Mouse (Mus musculus) neutrophil, adult 83 days (primary cell): Measurements from ENCODE around the gene Ece2. TPM values are rescaled to one million over a fixed set of nuclear protein-coding genes. Genes with fewer than 3 reads are reported as not detected.

Source experiments
- total RNA-seq, 2 experiments: library from RNA; stranded (reverse); gene quantifications; one replicate each; pipeline ENCODE4 v1.2.4; 2023

Gene Ece2
- total RNA-seq: under 1 TPM in 1 of 2 experiments, not detected in 1; 0.18 TPM

DNA sequence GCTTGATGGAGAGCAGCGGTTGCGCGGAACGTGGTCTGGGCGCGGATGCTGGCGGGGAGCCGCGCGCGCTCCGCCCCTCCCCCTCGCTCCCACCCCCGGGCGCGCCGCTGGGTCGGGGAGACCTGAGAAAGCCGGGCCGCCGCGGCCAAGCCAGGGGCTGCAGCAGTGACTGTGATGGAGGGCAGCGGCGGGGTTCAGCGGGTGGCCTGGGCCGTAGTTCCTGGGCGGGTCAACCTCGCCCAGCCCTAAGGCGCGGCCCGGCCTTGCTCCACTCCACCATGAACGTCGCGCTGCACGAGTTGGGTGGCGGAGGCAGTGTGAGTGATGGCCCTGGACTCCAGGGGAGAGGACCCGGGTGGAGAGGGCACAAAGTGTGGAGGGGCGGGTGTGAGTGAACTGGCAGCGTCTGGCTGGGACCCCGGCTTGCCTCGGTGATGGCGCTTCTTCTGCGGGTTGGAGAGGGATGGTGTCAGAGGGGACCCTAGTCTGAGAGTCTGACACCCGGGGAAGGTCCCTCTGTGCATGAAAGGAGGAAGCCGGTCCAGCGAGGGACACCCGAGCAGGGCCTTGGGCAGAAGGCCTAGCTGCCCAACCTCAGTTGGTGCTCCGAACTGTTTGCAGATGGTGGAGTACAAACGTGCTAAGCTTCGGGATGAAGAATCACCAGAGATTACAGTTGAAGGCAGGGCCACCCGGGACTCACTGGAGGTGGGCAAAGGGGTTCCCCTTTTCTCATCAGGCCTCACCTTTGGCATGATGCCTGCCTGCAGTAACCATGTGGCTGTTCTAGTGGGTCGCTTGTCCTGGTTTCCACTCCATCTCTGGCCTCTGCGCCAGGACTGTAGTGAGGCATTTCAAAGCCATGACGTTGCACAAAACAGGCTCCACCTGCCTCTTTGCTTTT, at the start of gene Ece2:
Gene Ece2 (plus strand): TSS at position 98 of the 904 bp plus-strand sequence.

DNA sequence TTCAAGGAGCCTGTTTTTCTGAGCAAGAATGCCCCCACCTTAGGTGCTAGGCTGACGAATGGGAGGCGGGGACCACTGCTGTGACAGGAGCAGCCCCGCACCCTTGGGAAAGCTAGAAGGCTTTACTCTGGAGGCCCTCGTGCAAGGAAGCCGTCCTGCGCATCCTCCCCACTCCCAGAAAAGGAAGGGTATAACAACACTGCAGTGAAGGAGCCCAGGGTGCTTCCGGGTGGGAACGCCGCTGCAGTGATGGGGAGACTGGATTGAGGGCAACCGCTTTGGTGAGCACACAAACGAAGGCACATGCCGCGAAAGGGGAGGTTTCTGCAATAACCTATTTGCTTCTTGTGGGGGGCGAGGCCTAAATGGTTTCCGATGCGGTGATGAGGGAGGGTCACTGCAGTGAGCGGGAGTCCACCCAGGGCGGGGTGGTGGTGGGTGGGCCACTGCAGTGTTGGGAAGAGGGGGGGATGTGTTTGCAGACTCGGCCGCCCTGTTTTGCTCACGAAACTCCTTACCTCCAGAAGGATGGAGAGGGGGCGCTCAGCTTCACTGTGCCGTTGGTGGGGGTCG, 40.2 kb upstream of the Ece2 start, which contains the start of gene Vwa5b2:
Gene Vwa5b2 (plus strand): TSS at position 106 of the 573 bp plus-strand sequence.

DNA sequence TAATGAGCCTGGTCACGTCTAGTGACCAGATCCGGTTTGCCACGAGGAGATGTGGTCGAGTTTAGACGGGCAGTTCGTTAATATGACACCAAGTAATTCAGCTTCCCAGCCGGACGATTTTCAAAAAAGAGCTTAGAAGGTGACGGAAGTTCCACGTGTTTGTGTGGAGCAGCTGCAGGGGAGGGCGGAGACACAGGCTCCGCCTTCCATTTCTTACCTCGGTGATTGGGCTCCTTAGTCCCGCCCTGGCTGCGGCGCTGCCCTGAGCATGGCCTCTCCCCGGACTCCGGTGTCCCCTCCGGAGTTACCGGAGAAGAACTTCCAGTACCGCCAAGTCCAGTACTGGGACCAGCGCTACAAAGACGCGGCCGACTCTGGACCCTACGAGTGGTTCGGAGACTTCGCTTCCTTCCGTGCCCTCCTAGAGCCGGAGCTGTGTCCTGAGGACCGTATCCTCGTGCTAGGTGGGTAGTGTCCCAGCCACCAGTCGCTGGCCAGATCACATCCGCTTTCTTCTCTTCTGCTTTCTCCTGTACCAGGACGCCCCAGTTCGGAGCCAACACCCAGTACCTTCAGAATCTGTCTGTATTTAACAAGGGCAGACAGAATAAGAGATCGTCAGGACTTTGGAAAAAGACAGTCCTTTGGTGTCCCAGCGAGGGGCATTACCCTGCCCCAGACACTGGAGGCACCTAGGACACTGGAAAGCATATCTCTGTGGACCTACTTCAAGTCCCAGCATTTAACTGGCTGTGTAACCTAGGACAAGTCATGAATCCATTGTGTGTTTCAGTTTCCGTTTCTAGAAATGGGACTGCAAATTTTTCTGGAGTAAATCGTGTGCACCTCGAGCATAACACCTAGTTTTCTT, 18.0 kb upstream of the Ece2 start, which contains the start of the genes Eef1akmt4, Gm49333 and Alg3:
Gene Eef1akmt4 (plus strand): TSS at position 237 of the 871 bp plus-strand sequence.
Gene Gm49333 (plus strand): TSS at position 254 of the 871 bp plus-strand sequence.
Gene Alg3 (minus strand): TSS at position 379 of the 871 bp plus-strand sequence.

DNA sequence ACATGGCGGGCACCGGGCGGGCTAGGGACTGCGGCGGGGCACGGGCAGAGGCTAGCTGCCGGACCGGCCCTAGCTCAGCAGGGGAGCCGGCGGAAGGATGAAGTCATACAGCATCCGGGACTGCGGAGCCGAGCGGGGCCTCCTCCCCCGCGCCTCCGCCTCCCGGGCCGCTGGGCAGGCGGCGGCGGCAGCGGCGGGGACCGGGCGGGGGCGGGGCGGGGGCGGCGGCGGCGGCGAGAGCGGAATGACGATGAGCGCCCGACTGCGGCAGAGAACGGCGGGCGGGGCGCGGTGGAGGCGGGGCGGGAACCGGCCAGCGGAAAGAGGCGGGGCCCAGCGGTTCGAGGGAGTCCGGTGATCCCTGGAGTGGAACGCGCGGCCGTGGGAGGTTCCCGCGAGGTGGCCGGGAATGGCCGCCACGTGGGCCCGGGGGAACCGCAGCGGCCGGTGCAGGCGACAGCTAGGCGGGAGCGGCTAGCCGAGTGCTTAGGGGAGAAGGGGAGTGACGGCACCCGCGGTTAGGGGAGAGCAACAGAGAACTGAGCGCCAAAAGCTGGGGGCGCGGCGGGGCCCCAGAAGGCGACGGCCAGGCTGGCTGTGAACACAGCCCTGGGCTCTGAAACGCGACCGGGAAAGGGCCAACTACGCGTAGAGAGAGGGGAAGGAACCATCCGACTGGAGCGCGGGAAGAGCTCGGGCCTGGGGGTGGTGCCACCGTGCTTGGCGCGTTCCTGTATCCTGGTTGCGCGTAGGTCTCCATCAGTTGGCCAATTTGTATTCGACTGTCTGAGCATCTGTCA, 8.2 kb upstream of the Ece2 start, which contains the start of gene Camk2n2:
Gene Camk2n2 (minus strand): TSS at position 97 of the 800 bp plus-strand sequence.

DNA sequence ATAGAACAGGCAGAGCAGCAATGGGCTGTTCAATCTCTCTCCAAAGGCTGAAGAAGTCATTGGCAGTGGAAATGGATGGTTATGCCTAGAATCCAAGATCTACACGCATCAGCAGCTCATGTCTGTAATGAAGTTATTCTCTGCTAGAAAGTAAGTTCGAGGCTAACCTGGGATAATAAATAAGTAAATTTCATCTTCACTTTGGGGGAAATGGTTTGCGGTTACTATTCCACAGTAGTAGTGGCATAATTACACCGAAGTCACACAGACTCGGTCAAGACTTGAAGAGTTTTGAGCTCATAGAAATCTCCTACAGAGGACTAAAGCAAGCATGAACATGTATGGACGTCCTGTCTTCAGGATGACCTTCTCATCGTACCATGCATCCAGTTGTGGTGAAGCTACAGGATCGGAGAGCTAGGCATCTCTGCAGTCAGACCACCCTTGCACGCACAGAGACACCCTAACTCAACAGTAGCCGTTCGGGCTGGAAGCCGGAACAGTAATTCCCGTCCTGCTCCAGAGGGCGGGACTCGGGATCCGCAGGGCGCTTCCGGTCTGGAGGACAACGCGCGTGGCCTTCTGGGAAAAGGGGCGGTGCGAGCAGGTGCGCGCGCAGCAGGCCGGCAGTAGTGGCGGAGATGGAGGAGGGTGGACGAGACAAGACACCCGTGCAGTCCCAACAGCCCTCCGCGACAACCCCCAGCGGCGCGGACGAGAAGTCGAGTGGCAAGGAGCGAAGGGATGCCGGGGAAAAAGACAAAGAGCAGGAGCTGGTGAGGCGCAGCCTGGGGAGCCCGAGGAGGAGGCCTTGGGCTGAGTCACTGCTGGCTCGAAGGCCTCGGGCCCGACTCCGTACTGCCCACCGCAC, 21.7 kb downstream of the Ece2 start, which contains the start of gene Psmd2:
Gene Psmd2 (plus strand): TSS at position 577 of the 871 bp plus-strand sequence.

DNA sequence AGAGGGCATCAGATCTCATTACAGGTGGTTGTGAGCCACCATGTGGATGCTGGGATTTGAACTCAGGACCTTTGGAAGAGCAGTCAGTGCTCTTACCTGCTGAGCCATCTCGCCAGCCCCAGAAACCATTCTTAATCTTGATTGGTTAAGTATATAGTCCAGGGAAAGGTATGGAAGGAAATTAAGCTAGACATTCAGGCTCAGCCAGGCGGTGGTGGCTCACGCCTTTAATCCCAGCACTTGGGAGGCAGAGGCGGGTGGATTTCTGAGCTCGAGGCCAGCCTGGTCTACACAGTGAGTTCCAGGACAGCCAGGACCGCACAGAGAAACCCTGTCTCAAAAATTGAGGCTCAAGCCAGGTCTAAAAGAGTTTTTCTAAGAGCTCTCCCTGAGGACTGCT, 38.4 kb downstream of the Ece2 start, which contains the start of gene Eif4g1:
Gene Eif4g1 (plus strand): TSS at position 301 of the 400 bp plus-strand sequence.

DNA sequence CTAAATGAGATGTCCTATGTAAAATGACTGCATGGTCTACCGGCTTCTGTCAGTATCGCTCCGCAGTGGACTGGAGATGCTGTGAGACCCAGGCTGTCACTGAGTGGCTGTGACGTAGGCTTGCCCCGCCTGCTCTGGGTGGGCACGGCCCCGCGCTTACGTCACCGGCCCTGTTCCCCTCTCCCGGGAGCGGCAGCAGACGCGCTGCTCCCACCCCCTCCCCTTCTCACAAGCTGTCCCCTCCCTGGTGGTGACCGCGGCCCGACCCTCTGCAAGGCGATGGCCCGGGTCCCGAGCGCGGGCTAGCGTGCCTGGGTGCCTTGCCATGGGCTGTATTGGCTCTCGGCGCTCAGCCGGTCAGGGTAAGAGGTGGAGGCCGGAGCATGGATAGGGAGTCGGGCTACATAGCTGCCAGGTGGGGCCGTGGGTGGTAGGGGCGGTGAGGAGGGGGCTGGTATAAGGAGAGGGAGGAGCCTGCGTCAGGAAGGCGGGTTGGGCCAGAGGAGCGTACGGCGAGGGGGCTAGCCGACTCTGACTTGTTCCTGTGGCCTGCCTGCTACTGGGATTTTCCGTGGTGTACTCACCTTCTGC, 63.6 kb downstream of the Ece2 start, which contains the start of gene Fam131a:
Gene Fam131a (plus strand): TSS at position 131 of the 591 bp plus-strand sequence.

Other genes starting within 250 kb of the Ece2 start
- gene Abcc5, start 203.4 kb upstream of the Ece2 start, total RNA-seq: 100 to 1,000 TPM in 1 of 2 experiments, 10 to 100 TPM in 1; 83.4 to 102 TPM
- 10 to 100 TPM; 22.6 to 22.8 TPM for gene Eif2b5, start 131.0 kb upstream of the Ece2 start, total RNA-seq
- 10 to 100 TPM; 26.5 to 28.0 TPM for gene Dvl3, start 112.8 kb upstream of the Ece2 start, total RNA-seq
- gene Ap2m1, start 94.3 kb upstream of the Ece2 start, total RNA-seq: 100 to 1,000 TPM; 190 to 204 TPM
- 10 to 100 TPM; 45.4 to 46.1 TPM for gene Abcf3, start 81.3 kb upstream of the Ece2 start, total RNA-seq
- not detected for gene Vwa5b2, start 40.4 kb upstream of the Ece2 start, total RNA-seq
- gene Eef1akmt4, start 18.2 kb upstream of the Ece2 start, total RNA-seq: 1 to 10 TPM; 3.9 to 5.5 TPM
- not detected for gene Gm49333, start 18.2 kb upstream of the Ece2 start, total RNA-seq
- gene Alg3, start 18.1 kb upstream of the Ece2 start, total RNA-seq: 1 to 10 TPM; 6.4 to 7.1 TPM
- 1 to 10 TPM; 1.2 to 1.3 TPM for gene Camk2n2, start 8.5 kb upstream of the Ece2 start, total RNA-seq
- 100 to 1,000 TPM; 106 to 110 TPM for gene Psmd2, start 21.8 kb downstream of the Ece2 start, total RNA-seq
- 100 to 1,000 TPM; 147 to 161 TPM for gene Eif4g1, start 38.5 kb downstream of the Ece2 start, total RNA-seq
- under 1 TPM; 0.42 to 0.86 TPM for gene Fam131a, start 63.4 kb downstream of the Ece2 start, total RNA-seq
- gene Polr2h, start 87.8 kb downstream of the Ece2 start, total RNA-seq: 1 to 10 TPM; 7.9 to 8.2 TPM
- 1 to 10 TPM; 4.8 to 5.6 TPM for gene Clcn2, start 87.9 kb downstream of the Ece2 start, total RNA-seq
- gene Chrd, start 103.3 kb downstream of the Ece2 start, total RNA-seq: not detected
- not detected for gene Thpo, start 104.7 kb downstream of the Ece2 start, total RNA-seq